Comparison of ENCODE assay signal across 18 mouse cellular contexts in the genomic region with DNA sequence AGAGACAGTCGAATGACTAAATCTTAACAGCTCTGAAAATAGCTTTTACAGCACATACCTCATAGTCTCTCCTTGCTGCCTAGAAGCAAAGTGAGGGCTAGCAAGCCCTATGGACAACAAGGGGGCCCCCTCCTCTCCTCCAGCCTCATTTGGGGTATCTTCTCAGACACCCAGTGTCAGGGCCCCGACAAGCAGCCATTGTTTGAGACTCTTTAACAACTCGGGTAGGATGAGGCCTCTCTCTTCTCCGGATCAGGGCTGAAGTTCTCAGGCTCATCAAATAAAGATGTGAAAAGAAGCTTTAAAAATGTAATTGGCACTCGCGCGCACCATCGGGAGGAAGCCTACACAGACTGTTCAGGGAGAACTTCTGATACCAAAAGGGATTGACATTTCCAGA.
DNase-seq lines count a peak whose midpoint lies in the region; ATAC-seq and TF ChIP-seq lines count a peak whose summit lies in the region.
"Had no signal": no experiment of that assay in that cellular context is flagged by ENCODE, and none has a peak within 500 bp of the region (broad histone marks: within the 10 kb centered on the region; RNA-seq: fewer than 3 reads in every experiment).

No protein-coding gene starts in this region.

- TF ChIP-seq CTCF in left cerebral cortex, adult 2 months (IDR thresholded peaks at IDR 0.05), result no peak

- peak overlapping the region; percentile 29; the same call in 1 of the 2 replicates for H3K27ac ChIP-seq in left cerebral cortex, adult 2 months
- H3K27ac ChIP-seq: embryonic facial prominence, embryonic 12.5 days; forebrain, embryonic 12.5 days; hindbrain, embryonic 15.5 days had no signal

- peak; percentile 50 for ATAC-seq in frontal cortex, adult (ENCODE audit: low TSS enrichment)
- ATAC-seq: forebrain, embryonic 16.5 days had no signal

- no peak for DNase-seq in frontal cortex, postnatal 14 days (ENCODE audit: low spot score in 2 of 2)
- DNase-seq in left cerebral cortex, adult 2 months (ENCODE audit: extremely low spot score in 1 of 2, low spot score in 2 of 2), result no peak
- no peak for DNase-seq in left cerebral cortex, adult 11 months (ENCODE audit: low spot score)
- DNase-seq in right cerebral cortex, postnatal 10 days (ENCODE audit: low spot score in 2 of 2), result peak; percentile 45 to 52
- no peak for DNase-seq in right cerebral cortex, postnatal 14 days
- DNase-seq in urinary bladder, adult 2 months (ENCODE audit: low spot score), result no peak
- DNase-seq: adrenal gland, postnatal 10 days; cerebellum, adult 11-12 months; cerebellum, adult 9-10 months; cerebellum, postnatal 25 days; gastrocnemius, postnatal 36 days; heart, adult 18-20 months; heart, postnatal 36 days had no signal

- intact Hi-C loops in left cerebral cortex, adult 2 months (cut with DNase I), result loop anchor here (5.0 kb wide), 1 partner anchor 60 kb away; no protein-coding TSS in a partner anchor

- H3K4me3 ChIP-seq in left cerebral cortex, adult 2 months, result no peak overlapping the region
- H3K4me3 ChIP-seq: embryonic facial prominence, embryonic 12.5 days; forebrain, embryonic 12.5 days; hindbrain, embryonic 15.5 days had no signal

Comparison
In these comparisons a context has a peak if more than half of its experiments do, and no peak if none do; other contexts are left out.
1. DNase-seq: peak in right cerebral cortex, postnatal 10 days (2 of 2); none in frontal cortex, postnatal 14 days (0 of 2), left cerebral cortex, adult 2 months (0 of 2), left cerebral cortex, adult 11 months (single experiment), right cerebral cortex, postnatal 14 days (single experiment) and urinary bladder, adult 2 months (single experiment).